Mouse (Mus musculus) mesoderm, embryonic 11.5 days (tissue): ENCODE measurements around the gene Fam208a.
A peak's percentile ranks its signal among the peaks of the same experiment; 100 is the strongest.

Source experiments
- DNase-seq: peaks from one replicate; pipeline ENCODE4 v3.0.0-alpha.2; 2012; ENCODE audit warnings: low read depth, low spot score

The Fam208a gene

DNA sequence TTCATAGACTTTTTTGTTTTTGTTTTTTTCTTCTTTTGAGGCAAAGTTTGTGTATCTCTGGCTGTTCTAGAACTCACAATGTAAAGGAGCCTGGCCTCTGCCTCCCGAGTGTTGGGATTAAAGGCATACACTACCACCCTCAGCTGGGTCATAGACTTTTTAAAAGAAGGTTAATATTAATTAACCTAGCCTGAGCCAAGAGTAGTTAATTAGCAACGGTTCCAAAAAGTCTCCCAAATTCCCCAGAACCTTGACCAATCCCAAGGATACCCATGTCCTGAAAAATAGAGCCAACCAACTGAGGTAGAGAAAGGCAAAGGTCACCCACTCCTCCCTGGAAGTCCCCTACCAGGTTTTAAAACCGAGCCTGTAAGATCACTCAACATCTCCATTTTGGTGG, 7.8 kb upstream of the Fam208a start:
- DNase-seq, result no peak

DNA sequence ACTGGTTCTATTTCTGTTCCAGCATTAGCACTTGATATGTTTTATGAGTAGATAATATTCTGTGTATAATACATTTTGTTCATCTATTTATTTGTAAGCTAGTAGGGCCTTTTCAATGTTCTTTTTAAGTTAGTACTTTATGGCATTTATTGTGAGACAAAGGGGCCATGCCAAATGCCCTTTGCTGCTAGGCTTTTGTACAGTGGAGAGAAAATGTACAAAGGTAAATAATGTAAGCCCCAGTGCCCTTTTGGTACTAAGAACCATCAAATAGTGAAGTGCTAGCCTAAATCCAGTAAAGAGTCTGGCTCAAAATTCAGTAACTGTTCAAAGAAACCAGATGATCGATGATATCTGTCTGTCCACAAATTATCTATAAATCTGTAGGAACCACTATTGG, 6.3 kb upstream of the Fam208a start:
- DNase-seq, result no peak

DNA sequence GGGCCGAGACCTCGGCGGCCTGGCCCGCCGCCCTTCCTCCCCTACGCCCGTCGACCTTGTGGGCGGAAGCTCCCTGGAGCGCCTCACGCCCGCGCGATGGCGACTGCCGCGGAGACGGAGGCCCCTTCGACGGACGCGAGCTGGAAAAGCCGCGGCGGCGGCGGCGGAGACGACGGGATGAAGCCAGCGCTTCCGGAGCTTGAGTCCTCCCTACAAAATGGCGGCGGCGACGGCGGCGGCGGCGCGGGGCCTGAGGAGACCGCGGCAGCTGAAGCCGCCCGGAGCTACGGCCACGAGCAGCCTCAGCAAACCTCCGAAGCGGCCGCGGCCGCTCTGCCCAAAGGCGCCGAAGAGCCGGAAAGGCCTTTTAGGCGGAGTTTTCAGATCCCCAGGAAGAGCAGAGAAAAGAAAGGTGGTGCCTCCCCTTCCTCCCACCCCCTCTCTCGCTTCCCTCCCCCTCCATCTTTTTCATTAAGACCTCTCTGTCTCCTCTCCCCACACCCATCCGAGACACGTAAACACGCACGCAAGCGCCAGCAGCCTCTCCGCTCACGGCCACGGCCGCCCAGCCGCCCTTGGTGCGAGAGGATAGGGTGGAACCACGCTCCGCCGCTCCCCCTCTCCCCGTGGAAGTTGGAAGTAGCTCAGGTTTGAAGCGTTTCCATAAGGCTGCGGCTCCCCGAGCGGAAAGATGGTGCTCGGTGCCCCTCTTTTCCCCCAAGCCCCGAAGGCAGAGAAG, 508 bp downstream of the Fam208a start:
- DNase-seq, result peak; percentile 76

DNA sequence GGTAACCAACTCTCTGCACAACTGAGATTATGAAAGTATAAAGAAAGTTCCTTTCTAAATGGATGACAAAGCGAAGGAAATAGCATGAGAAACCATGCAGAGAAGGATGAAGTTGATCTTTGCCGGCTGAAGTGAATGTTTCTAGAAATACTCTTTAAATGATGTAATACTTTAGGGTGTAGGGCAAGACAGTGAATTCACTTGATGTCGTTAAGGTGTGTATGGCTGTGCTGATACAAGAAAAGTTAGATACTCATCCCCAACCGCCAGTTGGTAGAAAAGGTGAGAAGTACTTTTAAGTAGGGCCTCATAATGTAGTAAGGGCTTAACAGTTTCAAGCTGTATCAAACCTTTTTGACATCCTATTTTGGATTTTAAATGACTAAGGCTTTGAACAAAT, 1.6 kb downstream of the Fam208a start:
- no peak for DNase-seq

DNA sequence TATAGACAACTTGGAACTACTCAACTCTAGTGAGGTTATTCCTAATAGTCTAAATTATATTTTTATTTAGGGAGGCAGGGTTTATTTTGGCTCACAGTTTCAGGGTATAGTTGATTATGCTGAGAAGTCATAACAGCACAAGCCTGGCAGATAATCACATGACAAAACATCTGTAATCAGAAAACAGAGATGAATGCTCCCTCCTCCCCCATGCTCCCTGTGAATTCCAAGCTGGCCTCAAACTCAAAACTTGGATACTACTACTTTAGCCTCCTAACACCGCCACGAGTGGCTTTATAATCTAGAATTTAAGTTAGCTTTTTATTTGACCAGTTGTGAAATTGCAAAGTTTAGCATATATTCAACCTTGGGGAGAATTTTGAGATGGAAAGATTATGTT, 3.4 kb downstream of the Fam208a start:
- DNase-seq, result no peak

DNA sequence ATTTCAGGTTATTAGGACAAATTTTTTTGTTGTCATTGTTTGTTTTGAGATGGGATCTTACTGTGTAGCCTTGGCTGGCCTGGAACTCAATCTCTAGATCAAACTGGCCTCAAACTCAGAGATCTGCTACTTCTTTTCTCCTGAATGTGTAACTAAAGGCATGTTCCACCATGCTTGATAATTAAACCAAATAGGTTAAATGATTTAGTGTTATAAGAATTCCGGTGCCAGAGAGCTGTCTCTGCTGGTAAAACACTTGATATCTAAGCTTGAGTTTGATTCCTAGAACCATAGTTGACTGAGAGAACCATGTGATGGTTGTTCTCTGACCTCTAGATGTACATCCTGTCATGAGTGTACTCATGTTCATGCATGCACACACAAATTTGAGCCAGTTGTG, 7.5 kb downstream of the Fam208a start:
- DNase-seq, result no peak

DNA sequence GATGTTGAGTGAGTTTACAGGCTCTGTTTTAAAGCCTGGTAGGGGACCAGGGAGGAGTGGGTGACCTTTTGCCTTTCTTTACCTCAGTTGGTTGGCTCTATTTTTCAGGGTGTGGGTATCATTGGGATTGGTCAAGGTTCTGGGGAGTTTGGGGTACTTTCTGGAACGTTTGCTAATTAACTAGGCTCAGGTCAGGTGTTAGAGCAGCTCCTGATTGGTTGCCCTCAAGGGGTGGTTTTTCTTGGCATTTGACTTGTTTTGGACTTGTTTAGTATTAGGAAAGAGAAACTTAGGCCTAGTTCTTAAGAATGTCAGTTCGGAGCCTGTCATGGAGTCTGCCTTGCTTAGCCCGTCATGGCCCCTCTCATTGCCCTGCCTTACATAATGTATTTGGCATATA, 8.2 kb downstream of the Fam208a start:
- no peak for DNase-seq

DNA sequence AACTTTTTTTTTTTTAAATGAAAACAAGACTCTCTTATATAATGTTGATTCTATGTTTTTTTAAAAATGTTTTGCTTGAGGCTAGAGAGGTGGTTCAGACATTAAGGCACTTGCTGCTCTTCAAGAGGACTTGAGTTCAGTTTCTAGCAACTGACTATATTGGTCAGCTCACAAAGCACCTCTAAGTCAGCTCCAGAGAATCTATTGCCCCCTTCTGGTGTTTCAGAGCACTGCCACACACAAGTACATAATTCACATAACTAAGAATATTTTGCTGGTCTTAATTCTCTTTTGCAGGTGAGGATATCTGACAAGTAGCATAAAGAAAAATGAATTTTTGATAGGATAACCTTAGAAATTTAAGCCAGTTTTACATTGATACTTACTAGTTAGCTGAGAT, 12.3 kb downstream of the Fam208a start:
- peak; percentile 36 for DNase-seq

DNA sequence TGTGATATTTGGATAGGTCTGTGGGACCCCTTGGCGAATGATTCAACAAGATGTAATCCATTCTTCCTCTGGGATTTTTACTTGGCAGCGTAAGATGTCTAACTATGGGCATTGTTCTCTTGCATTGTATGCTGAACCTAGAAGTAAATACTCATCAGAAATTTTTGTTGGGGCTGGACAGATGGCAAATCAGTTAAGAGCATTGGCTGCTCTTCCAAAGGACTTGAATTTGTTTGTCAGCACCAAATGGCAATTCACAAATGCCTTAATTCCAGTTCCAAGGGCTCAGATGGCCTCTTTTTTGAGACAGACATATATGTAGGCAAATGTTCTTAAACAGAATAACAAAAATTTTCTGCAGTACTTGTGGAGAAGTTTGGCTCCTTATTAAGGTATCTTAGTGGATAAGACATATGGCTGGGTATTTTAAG, 16.2 kb downstream of the Fam208a start:
- no peak for DNase-seq

DNA sequence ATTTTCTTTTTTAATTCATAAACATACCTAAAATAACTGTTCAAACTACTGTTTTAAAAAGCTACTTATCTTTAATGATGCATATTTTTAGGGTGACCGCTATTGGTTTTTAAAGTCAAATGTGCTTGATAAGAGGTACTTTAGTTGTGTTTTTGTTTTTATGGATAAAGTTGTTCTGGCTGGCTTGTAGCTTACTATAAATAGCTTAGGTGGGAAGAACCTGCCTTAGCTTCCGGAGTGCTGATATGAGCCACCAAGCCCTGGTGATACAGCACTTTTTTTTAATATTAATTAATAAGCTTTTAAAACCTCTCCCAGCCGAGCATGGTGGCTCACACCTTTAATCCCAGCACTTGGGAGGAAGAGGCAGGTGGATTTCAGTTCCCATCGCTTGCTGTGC, 18.3 kb downstream of the Fam208a start:
- DNase-seq, result no peak

DNA sequence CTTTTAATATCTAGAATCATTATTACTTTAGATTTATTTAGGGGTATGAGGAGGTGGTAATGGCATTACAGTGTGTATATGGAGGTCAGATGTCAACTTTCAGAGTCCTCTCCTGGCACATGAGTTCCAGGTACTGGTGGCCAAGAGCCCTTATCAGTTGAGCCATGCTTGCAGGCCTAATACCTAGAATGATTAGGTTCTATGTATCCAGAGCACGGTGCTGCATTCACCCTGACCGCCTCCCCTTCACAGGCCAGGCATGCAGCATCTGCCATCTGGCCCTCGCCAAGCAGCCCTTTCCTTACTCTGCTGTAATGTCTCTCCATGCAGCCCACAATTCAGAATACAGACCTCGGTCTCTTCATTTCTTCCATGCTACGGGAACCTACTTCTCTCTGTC, 62.8 kb downstream of the Fam208a start:
- DNase-seq, result no peak

DNA sequence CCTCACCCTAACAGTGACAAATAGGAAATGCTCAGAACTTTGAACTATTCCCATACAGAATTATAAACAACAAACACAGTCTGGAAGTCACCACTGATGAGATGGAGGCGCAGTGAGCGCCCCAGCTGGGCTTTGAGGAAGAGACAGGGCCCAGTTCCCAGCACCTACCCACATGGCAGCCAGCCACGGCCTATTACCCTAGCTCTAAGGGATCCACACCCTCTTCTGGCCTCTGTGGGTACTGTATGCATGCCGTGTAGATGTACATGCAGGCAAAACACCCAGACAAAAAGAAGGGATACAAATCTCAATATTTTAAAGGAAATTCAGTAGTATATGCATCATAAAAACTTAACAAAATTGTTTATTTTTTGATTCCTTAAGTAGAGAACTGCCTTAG, 64.9 kb downstream of the Fam208a start:
- DNase-seq, result no peak

DNA sequence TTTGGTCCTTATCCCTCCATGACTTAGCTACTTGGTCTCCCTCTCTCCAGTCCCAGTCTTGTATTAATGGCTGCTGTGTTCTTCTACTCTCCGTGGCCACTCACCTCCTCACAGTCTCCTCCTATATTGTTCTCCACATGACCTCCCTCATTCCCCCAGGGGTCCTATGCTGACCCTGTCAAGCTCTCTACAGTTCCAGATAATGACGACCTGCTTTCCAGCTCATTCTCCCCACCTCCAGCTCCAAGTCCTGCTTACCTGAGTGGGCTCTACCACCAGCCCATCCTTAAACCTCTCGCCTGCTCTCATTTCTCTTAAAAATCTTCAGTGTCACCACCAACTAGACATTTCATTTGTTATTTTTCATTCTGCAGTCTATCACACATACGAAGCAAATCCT, 72.5 kb downstream of the Fam208a start:
- no peak for DNase-seq

DNA sequence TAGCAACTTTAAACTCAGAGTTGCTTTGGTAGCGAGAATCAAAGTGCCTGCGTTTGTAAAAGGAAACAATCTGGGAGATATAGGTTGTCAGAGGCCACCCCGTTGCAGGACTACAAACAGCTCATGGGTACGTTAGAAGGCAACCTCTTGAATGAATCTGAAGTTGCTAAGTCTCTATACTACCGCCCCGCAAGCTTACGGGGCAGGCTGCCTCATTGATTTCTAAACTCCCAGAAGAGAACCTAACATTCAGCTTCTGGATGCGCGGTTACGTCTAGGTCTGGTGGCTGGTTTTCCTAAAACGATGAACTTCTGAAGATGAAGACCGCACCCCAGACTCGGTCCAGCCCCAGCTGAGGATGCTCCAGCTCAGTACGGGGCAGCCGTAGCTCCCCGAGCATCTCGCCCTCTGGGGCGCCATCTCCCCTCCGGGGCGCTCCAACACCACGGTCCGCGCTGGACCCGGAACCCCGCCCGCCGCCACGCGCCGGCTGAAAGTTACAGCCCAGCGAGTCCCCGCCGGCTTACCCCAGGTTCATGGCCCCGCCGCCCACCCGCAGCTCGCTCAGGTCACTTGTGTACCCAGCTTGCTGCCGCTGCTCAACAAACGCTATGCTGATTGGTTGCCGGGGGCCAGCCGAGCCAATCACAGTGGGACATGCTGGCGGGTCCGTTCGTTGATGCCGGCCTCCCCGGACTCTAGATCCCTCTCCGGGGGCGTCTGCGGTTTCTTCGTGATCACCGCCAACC, 79.4 kb downstream of the Fam208a start, which contains the start of gene Ccdc66:
TSS of gene Ccdc66 (minus strand) at position 567 of the 750 bp plus-strand sequence.
- DNase-seq, result peak; percentile 97

DNA sequence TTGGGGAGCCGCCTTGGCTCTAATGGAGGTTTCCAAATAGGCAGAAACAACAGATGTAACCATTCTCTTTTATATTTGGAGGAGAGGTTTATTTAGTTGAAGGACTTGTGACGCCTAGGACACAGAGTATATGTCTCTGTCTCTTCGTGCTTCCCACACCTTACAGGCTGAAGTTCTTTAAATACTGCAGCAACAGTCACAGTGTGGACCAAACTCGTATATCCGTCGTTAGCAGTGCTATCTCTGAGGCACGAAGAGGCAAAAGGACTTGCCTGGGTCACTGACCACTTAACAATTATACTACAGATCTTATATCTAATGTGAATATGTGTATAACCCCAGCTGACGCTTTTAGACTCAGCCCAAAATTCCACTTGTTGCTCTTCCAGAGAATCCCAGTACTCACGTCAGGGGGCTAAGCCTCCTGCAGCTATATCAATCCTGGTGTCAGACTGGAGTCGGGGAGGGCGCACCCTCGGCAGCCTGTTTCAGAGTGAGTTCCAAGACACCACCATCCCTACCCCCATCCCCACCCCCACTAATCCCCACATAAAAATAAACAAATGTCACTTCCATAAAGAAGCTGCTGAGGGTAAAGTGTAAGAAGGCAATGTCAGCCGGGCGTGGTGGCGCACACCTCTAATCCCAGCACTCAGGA, 80.1 kb downstream of the Fam208a start:
- DNase-seq, result no peak

DNA sequence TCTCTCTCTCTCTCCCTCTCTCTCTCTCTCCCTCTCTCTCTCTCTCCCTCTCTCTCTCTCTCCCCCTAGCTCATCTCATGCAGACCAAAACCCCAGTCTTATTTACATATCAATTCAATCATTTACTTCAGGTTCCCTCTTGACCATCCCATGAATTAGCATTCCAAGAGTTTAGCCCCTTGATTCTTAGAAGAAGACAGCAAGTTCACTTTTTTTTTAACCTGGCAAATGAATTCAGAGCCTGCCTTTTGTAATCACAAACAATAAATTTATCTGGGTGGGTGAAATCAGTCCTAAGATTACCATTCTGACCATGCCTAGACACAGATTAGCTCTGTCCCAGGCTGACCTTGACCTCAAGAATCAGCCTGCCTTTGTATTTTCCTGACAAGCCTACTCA, 95.9 kb downstream of the Fam208a start:
- DNase-seq, result no peak
